Mouse (Mus musculus): ENCODE results near the gene Gm1140.
"Not testable (repeated sequence)": the region's sequence is repeated elsewhere in the genome, so short reads cannot be mapped to it uniquely, and the experiment has no call there.

Gene Gm1140

GRCm38 (mm10) chrX:67693462-67693861 lies at the start of gene Gm1140:
Gene Gm1140, minus strand, starts transcription at chrX:67693562.
- DNase-seq (ENCODE audit: low read depth, low spot score): not testable (repeated sequence)

GRCm38 (mm10) chrX:67695398-67695797 lies 2.0 kb upstream of the Gm1140 start, which contains the start of gene Gm14692:
Gene Gm14692, plus strand, starts transcription at chrX:67695698.
- DNase-seq (ENCODE audit: low read depth, low spot score): not testable (repeated sequence)

All from CD4-positive, CD25-positive, alpha-beta regulatory T cell, adult 2 months (primary cell).